Mouse (Mus musculus) kidney, adult 2 months (tissue): Measurements from ENCODE around the gene Slc25a25.

Experiments used
- CTCF ChIP-seq: fragments of 200-500 bp; conservative IDR thresholded peaks from 2 replicates; pipeline ENCODE4 v1.5.1; 2011; ENCODE audit warnings: low read depth, mild to moderate bottlenecking, control low read depth, low read length, moderate library complexity, mixed read lengths; ENCODE audit not compliant: insufficient read depth, insufficient read length
- POLR2A ChIP-seq: fragments of 200-500 bp; IDR thresholded peaks from one replicate; pipeline ENCODE4 v1.6.1; 2011; ENCODE audit warnings: low read depth, low read length, control low read depth

DNA sequence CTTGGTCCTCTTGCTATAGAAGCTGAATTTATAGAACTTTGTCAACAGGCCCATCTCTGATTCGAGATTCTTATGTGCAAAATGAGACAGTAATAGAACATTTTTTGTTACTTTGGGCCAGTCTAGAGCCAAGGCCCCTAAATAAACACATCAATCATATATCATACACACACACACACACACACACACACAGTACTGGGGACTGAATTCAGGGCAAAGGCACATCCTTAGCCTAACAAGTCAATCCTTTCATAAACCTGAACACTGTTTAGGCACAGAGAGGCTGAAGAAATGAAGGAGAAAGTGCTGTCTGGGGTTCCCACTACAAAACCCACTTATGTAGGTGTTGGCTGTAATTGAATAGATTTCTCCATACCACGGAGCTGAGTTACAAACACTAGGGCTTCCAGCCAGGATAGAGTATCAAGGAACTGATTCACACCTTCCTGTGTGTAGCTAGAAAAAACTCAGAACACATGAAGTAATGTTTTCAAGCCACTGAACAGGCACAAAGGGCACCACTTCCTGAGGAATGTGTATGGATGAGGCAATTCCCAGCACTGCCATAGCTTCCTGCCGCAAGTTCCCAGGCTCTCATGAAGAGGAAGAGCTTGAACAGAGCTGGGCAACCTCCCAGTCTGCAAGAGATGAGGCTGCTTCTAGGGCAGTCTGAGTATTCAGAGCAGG, 14.4 kb downstream of the Slc25a25 start:
- TF ChIP-seq POLR2A (no peak), CTCF (no peak)
